Mouse (Mus musculus) kidney, postnatal 0 days (tissue): ENCODE measurements around the gene Pcsk5. TPM values are rescaled to one million over a fixed set of nuclear protein-coding genes. Genes with fewer than 3 reads are reported as not detected.

Experiments used
- ATAC-seq: fragments of 200-750 bp; cut with Nextera tagmentation; replicated peaks from 2 replicates; pipeline ENCODE4 v1.8.0; 2017; ENCODE audit warnings: low read depth, moderate number of reproducible peaks, moderate TSS enrichment, moderate library complexity; ENCODE audit not compliant: low FRiP score
- DNase-seq: peaks from one replicate; pipeline ENCODE4 v3.0.0-alpha.2; 2016; ENCODE audit warnings: low spot score
- H3K27ac ChIP-seq: fragments of 300-500 bp; sonication (generic); 2 replicates; pipeline ENCODE4 v1.5.1; 2014; ENCODE audit warnings: mild to moderate bottlenecking
- H3K27me3 ChIP-seq: fragments of 300-500 bp; sonication (generic); 2 replicates; pipeline ENCODE4 v1.6.1; 2014; ENCODE audit warnings: low read length, mixed read lengths; ENCODE audit not compliant: insufficient read depth
- H3K36me3 ChIP-seq: fragments of 300-500 bp; sonication (generic); 2 replicates; pipeline ENCODE4 v1.6.1; 2014; ENCODE audit warnings: low read length, mixed read lengths; ENCODE audit not compliant: insufficient read depth
- H3K4me1 ChIP-seq: fragments of 300-500 bp; sonication (generic); replicated peaks from 2 replicates; pipeline ENCODE4 v1.6.1; 2014; ENCODE audit warnings: antibody characterized with exemption, low read length, mixed read lengths; ENCODE audit not compliant: insufficient read depth
- H3K4me2 ChIP-seq: fragments of 300-500 bp; sonication (generic); 2 replicates; pipeline ENCODE4 v1.6.1; 2014; ENCODE audit warnings: mild to moderate bottlenecking, low read length, moderate library complexity, mixed read lengths
- H3K4me3 ChIP-seq: fragments of 300-500 bp; sonication (generic); replicated peaks from 2 replicates; pipeline ENCODE4 v1.5.1; 2014; ENCODE audit warnings: low read depth, low read length
- H3K9ac ChIP-seq: fragments of 300-500 bp; sonication (generic); 2 replicates; pipeline ENCODE4 v1.6.1; 2014; ENCODE audit warnings: low read depth, low read length
- H3K9me3 ChIP-seq: fragments of 300-500 bp; sonication (generic); replicated peaks from 2 replicates; pipeline ENCODE4 v1.6.1; 2016; ENCODE audit warnings: low read length, inconsistent platforms, mixed read lengths
- CTCF ChIP-seq: IDR thresholded peaks from 2 replicates; pipeline ENCODE4 v1.5.1; 2016; ENCODE audit warnings: antibody characterized with exemption, low read depth, mild to moderate bottlenecking, moderate library complexity
- WGBS: fragments of 180-500 bp; shearing (Covaris S2); extraction: QIAGEN DNeasy Blood & Tissue Kit; methylation state at CpG from one replicate; pipeline ENCODE4 v1.1.7; 2014; 5-methylcytosine and 5-hydroxymethylcytosine counted together
- polyA plus RNA-seq: library from polyadenylated mRNA; unstranded; fragments of >200 nt; fragmentation: Nextera tagmentation; extraction: Ambion mirVana; gene quantifications from 2 replicates; pipeline ENCODE4 v1.2.1, GENCODE M21; 2015

Gene Pcsk5
- polyA plus RNA-seq, 1 experiment from 2014 or later, result 17.4 TPM

GRCm38 (mm10) chr19:17436651-17437050, 400.8 kb downstream of the Pcsk5 start:
- DNase-seq (peak; percentile 12), ATAC-seq (peak; percentile 75)
- Histone ChIP-seq H3K9ac (no peak overlapping the region), H3K4me1 (0 out of 2 replicates have a peak, but pooled peaks cover 3% of the 10 kb centered on the region), H3K27ac (peak overlapping the region; percentile 47; the same call in 1 of the 2 replicates), H3K4me2 (no peak overlapping the region), H3K27me3 (no peaks in the 10 kb centered on the region), H3K4me3 (no peak overlapping the region), H3K9me3 (no peaks in the 10 kb centered on the region), H3K36me3 (no peaks in the 10 kb centered on the region)
- TF ChIP-seq CTCF, result no peak
- WGBS, result 73% methylated on average over 1 of the region's 1 CpGs

DNA sequence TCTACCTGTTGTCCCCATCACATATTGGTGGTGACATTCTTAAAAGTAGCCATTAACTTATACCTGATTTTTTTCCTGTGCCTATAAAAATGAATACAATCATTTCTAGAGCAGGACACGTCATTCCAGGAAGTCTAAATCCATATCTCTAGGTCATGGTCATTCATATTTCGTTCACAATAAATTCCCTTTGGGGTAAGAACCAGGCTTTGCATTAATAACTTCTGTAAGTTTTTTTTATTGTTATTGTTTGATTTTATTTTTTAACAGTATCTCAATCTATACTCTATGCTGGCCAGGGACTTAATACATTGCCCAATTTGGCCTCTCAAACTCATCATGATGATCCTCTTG, 408.9 kb downstream of the Pcsk5 start:
- DNase-seq, result no peak
- 75% methylated on average over 2 of the region's 2 CpGs for WGBS
- H3K4me2 ChIP-seq, result no peak overlapping the region
- no peak overlapping the region for H3K27ac ChIP-seq
- H3K9me3 ChIP-seq, result no peaks in the 10 kb centered on the region
- no peaks in the 10 kb centered on the region for H3K36me3 ChIP-seq
- no peak overlapping the region for H3K9ac ChIP-seq
- H3K4me1 ChIP-seq, result no peaks in the 10 kb centered on the region
- TF ChIP-seq CTCF, result no peak
- H3K27me3 ChIP-seq, result no peaks in the 10 kb centered on the region
- H3K4me3 ChIP-seq, result no peak overlapping the region
- ATAC-seq, result no peak

DNA sequence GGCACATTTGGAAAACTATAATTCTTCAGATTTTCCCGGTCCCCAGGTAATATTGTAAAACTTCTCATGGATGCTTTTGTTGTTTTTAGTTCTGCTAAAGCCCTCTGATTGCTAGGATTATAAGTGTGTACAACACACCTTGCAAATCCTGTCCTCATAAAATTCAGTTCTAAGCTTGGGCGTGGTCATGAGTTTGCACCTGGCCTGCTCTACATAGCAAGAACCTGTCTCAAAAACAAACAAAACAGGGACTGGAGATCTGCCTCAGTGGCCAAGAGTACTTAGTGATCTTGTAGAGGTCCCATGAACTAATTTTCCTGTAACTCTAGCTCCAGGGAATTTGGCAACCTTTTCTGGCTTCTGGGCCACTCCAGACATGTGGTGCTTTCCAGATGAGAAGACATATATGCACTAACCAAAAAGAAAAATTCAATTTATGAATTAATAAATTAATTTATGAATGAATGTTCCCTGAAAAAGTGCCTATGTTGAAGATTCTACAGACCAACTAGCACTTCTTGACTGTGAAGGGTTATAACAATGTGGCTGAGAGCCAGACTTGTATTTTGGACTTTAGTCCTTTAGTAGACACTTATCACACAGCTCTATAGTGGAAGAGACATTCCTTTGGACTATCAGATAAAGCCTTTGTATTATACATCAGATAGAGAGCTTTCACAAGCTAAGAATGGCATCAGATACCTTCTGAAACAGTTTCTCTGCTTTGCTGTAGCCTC, 409.4 kb downstream of the Pcsk5 start:
- ATAC-seq, result no peak

GRCm38 (mm10) chr19:17423306-17423705, 414.1 kb downstream of the Pcsk5 start:
- 68% methylated on average over 3 of the region's 3 CpGs for WGBS

More for the DNA sequence above, 409.4 kb downstream of the Pcsk5 start:
- Histone ChIP-seq H3K36me3 (no peaks in the 10 kb centered on the region), H3K27me3 (no peaks in the 10 kb centered on the region), H3K4me1 (no peaks in the 10 kb centered on the region), H3K9me3 (no peaks in the 10 kb centered on the region), H3K27ac (no peak overlapping the region), H3K4me2 (no peak overlapping the region), H3K4me3 (no peak overlapping the region), H3K9ac (no peak overlapping the region)
- DNase-seq, result no peak
- no peak for TF ChIP-seq CTCF
- 93% methylated on average over 2 of the region's 2 CpGs for WGBS

DNA sequence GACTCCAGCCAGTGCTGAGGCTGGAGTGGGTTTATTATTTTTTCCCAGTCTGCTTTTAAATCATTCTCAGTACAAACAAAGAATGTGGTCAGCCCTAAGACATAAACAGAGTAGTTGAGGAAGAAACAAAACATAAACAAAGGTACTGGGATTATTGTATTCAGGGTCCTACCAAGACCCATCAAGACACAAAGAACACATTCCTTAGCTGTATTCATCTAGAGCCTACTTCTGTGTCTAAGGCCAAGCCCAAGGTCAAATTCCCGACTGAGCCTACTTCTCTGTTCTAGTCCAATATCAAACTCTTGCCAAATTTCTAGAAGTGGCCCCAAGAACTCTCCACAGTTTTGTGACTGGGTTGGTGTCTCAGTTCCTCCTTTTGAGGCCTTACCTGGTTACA, 419.6 kb downstream of the Pcsk5 start:
- H3K4me1 ChIP-seq, result no peaks in the 10 kb centered on the region
- ATAC-seq (no peak), DNase-seq (no peak)
- no peaks in the 10 kb centered on the region for H3K27me3 ChIP-seq
- no peak overlapping the region for H3K27ac ChIP-seq
- no peak overlapping the region for H3K4me3 ChIP-seq
- TF ChIP-seq CTCF, result no peak
- no peaks in the 10 kb centered on the region for H3K9me3 ChIP-seq
- no peak overlapping the region for H3K4me2 ChIP-seq
- H3K9ac ChIP-seq, result no peak overlapping the region
- H3K36me3 ChIP-seq, result no peaks in the 10 kb centered on the region
- 52% methylated on average over 1 of the region's 1 CpGs for WGBS

More at GRCm38 (mm10) chr19:17423306-17423705, 414.1 kb downstream of the Pcsk5 start:
- Histone ChIP-seq H3K27me3 (no peaks in the 10 kb centered on the region), H3K9ac (no peak overlapping the region), H3K4me2 (no peak overlapping the region), H3K36me3 (no peaks in the 10 kb centered on the region), H3K9me3 (no peaks in the 10 kb centered on the region), H3K4me1 (no peaks in the 10 kb centered on the region), H3K27ac (no peak overlapping the region), H3K4me3 (no peak overlapping the region)
- ATAC-seq (no peak), DNase-seq (no peak)
- no peak for TF ChIP-seq CTCF

- no peaks in the 10 kb centered on the region for H3K27me3 ChIP-seq
- ATAC-seq (no peak), DNase-seq (peak; percentile 46)
- no peak for TF ChIP-seq CTCF
- no peaks in the 10 kb centered on the region for H3K9me3 ChIP-seq
- WGBS, result 22% methylated on average over 4 of the region's 4 CpGs
- no peak overlapping the region for H3K27ac ChIP-seq
- no peak overlapping the region for H3K9ac ChIP-seq
- H3K4me3 ChIP-seq, result no peak overlapping the region
- no peaks in the 10 kb centered on the region for H3K36me3 ChIP-seq
- no peaks in the 10 kb centered on the region for H3K4me1 ChIP-seq
- no peak overlapping the region for H3K4me2 ChIP-seq
These were observed 424.4 kb downstream of the Pcsk5 start for GRCm38 (mm10) chr19:17412915-17413459.
